In the genomic region with DNA sequence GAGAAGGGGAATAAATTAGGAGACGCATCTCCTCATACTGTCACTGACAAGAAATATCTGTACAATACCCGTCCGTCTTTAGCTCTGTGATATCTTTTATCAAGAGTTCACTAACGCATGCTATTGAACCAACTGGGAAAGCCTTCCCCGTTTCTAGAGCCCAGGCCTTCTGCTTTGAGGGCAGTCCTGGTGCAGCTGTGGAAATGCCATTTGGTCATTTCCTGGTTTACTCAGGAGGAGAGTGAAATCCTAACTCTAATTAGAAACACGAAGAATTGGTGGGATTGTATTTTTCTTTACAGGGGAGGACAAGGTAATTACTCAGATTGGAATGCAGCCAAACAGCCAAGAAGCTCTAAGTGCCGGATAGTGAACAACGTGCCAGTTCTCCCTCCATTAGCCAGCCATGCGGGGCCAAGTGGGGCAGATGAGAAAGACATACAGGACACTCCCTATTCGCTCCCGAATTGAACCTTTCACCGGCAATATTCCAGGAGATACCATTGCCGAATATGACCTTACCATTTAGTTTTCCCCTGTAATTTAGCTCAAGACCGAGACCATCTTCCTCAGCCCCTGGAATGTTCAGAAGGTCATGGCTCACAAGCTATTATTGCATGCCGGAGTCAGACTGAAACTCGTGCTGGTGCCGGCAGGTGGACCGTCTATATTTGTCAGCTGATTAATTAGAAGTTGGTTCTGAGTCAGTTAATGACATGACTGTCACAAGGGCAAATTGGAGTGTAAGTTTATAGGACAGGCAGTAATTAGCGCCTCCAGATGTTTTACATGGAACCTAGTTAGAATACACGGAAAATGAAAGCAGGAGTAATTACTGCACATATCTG, we compare ENCODE assay signal across 15 mouse cellular contexts. TPM values are rescaled to one million over a fixed set of nuclear protein-coding genes. Genes with fewer than 3 reads are reported as not detected.
DNase-seq lines count a peak whose midpoint lies in the region; ATAC-seq and TF ChIP-seq lines count a peak whose summit lies in the region.
"Had no signal": no experiment of that assay in that cellular context is flagged by ENCODE, and none has a peak within 500 bp of the region (broad histone marks: within the 10 kb centered on the region; RNA-seq: fewer than 3 reads in every experiment).

No protein-coding gene starts in this region.

- TF ChIP-seq CTCF in forebrain, postnatal 0 days (IDR thresholded peaks at IDR 0.05; ENCODE audit: low read depth), result no peak

- no peaks in the 10 kb centered on the region for H3K36me3 ChIP-seq in kidney, embryonic 15.5 days
- H3K36me3 ChIP-seq in forebrain, postnatal 0 days (ENCODE audit: insufficient read depth), result no peaks in the 10 kb centered on the region
- H3K36me3 ChIP-seq: limb, embryonic 15.5 days had no signal

- peak overlapping the region; percentile 52; the same call in 1 of the 2 replicates for H3K27ac ChIP-seq in kidney, embryonic 15.5 days
- no peak overlapping the region for H3K27ac ChIP-seq in forebrain, postnatal 0 days (ENCODE audit: low read depth, low read length)
- H3K27ac ChIP-seq: limb, embryonic 15.5 days had no signal

- peak; percentile 18 to 19 for DNase-seq in cerebellum, postnatal 10 days
- no peak for DNase-seq in cerebellum, adult 9-11 months
- DNase-seq in kidney, adult 18-20 months, result no peak
- DNase-seq in brain, adult 2 months (ENCODE audit: low read depth, low spot score), result peak; percentile 68
- no peak for DNase-seq in forebrain, postnatal 0 days
- no peak for DNase-seq in ovary, postnatal 36 days (ENCODE audit: low spot score)
- no peak for DNase-seq in cerebellum, adult 11 months
- DNase-seq: cerebellum, adult 8-10 months; gastrocnemius, postnatal 25 days; lung, adult 18-20 months; thymus, postnatal 4 days had no signal

- H3K4me3 ChIP-seq in kidney, embryonic 15.5 days (replicated peaks), result no peak overlapping the region
- H3K4me3 ChIP-seq in forebrain, postnatal 0 days (ENCODE audit: low read depth, low read length), result no peak overlapping the region
- H3K4me3 ChIP-seq: limb, embryonic 15.5 days had no signal

- no peaks in the 10 kb centered on the region for H3K27me3 ChIP-seq in kidney, embryonic 15.5 days
- no peaks in the 10 kb centered on the region for H3K27me3 ChIP-seq in forebrain, postnatal 0 days (ENCODE audit: insufficient read depth, low read length)
- H3K27me3 ChIP-seq: CH12.LX; limb, embryonic 15.5 days; Patski had no signal

- H3K9me3 ChIP-seq in kidney, embryonic 15.5 days (replicated peaks), result no peaks in the 10 kb centered on the region
- no peaks in the 10 kb centered on the region for H3K9me3 ChIP-seq in forebrain, postnatal 0 days (ENCODE audit: low read length)
- H3K9me3 ChIP-seq: limb, embryonic 15.5 days had no signal

- peak; percentile 91 for ATAC-seq in kidney, embryonic 15.5 days (replicated peaks; ENCODE audit: low FRiP score)
- ATAC-seq in forebrain, postnatal 0 days, result peak; percentile 38; the same call in 1 of the 2 replicates
- ATAC-seq: Patski had no signal

- H3K4me2 ChIP-seq in kidney, embryonic 15.5 days, result no peak overlapping the region
- H3K4me2 ChIP-seq in forebrain, postnatal 0 days (ENCODE audit: low read depth), result no peak overlapping the region
- H3K4me2 ChIP-seq: limb, embryonic 15.5 days had no signal

- H3K4me1 ChIP-seq in kidney, embryonic 15.5 days, result peaks cover 9% of the 10 kb centered on the region
- no peaks in the 10 kb centered on the region for H3K4me1 ChIP-seq in forebrain, postnatal 0 days (ENCODE audit: insufficient read depth)
- H3K4me1 ChIP-seq: limb, embryonic 15.5 days had no signal

- no peak overlapping the region for H3K9ac ChIP-seq in kidney, embryonic 15.5 days
- H3K9ac ChIP-seq in forebrain, postnatal 0 days, result no peak overlapping the region
- H3K9ac ChIP-seq: limb, embryonic 15.5 days had no signal

- 28% methylated on average over 20 of the region's 20 CpGs for WGBS in kidney, embryonic 15.5 days
- WGBS in forebrain, postnatal 0 days, result 34% methylated on average over 20 of the region's 20 CpGs

RNA-seq across cellular contexts. Expression of a gene that starts 43.1 kb away (rescaled TPM):
- polyA plus RNA-seq in kidney, embryonic 15.5 days (2015; fragmentation: Nextera tagmentation; extraction: Ambion mirVana), result 14.9 and 15.9 TPM in 2 replicates
- total RNA-seq in forebrain, postnatal 0 days (2014; rRNA removed), result 99.2 and 132 TPM in 2 replicates
- 44.8 and 45.2 TPM in 2 replicates for polyA plus RNA-seq in forebrain, postnatal 0 days (2015; fragmentation: Nextera tagmentation; extraction: Ambion mirVana)
- polyA plus RNA-seq: Patski had no signal

Comparison
In these comparisons a context has a peak if more than half of its experiments do, and no peak if none do; other contexts are left out.
1. DNase-seq: peak in cerebellum, postnatal 10 days (2 of 2) and brain, adult 2 months (single experiment); none in cerebellum, adult 9-11 months (single experiment), kidney, adult 18-20 months (single experiment), forebrain, postnatal 0 days (single experiment), ovary, postnatal 36 days (single experiment) and cerebellum, adult 11 months (single experiment).